23 mouse cellular contexts compared by ENCODE assay signal in the genomic region with DNA sequence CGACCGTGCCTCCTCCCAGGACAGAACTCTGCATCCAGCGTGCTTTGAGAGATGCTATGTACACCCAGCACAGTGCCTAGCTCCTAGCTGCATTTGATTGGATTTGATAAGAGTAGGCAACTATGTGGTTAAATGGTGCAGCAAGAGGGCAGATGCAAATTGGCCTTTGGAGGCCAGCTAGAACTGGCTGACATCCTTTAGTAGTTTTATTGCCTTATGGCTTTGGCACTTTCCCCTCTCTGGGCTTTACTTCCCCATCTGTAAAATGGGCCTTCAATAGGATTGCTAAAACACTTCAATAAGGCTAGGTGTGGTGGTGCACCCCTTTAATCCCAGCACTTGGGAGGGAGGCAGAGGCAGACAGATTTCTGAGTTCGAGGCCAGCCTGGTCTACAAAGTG. TPM values are rescaled to one million over a fixed set of nuclear protein-coding genes. Genes with fewer than 3 reads are reported as not detected.
DNase-seq lines count a peak whose midpoint lies in the region; ATAC-seq and TF ChIP-seq lines count a peak whose summit lies in the region.
"Had no signal": no experiment of that assay in that cellular context is flagged by ENCODE, and none has a peak within 500 bp of the region (broad histone marks: within the 10 kb centered on the region; RNA-seq: fewer than 3 reads in every experiment).

No protein-coding gene starts in this region.

- no peak overlapping the region for H3K4me3 ChIP-seq in heart, embryonic 10.5 days
- H3K4me3 ChIP-seq in midbrain, embryonic 10.5 days, result no peak overlapping the region
- no peak overlapping the region for H3K4me3 ChIP-seq in midbrain, postnatal 0 days (ENCODE audit: low read depth, low read length)
- H3K4me3 ChIP-seq in embryonic facial prominence, embryonic 12.5 days, result no peak overlapping the region
- no peak overlapping the region for H3K4me3 ChIP-seq in limb, embryonic 13.5 days
- H3K4me3 ChIP-seq: left cerebral cortex, adult 2 months; liver, embryonic 13.5 days; neural tube, embryonic 15.5 days had no signal

- no peak for DNase-seq in heart, embryonic 10.5 days (ENCODE audit: low spot score)
- DNase-seq in heart, adult 8-10 months (ENCODE audit: low spot score), result no peak
- no peak for DNase-seq in midbrain, embryonic 10.5 days (ENCODE audit: low spot score)
- DNase-seq in midbrain, postnatal 0 days (ENCODE audit: low spot score), result no peak
- DNase-seq in embryo, embryonic 9.5 days (ENCODE audit: extremely low spot score), result no peak
- DNase-seq in adrenal gland, postnatal 36 days, result no peak
- DNase-seq: adrenal gland, postnatal 25 days; cerebellum, adult 11-12 months; cerebellum, postnatal 14 days; layer of hippocampus, adult 9-11 months; liver, embryonic 13.5 days had no signal

- TF ChIP-seq CTCF in midbrain, postnatal 0 days (IDR thresholded peaks at IDR 0.05), result no peak

- 65% methylated on average over 4 of the region's 4 CpGs for WGBS in heart, embryonic 10.5 days
- WGBS in midbrain, embryonic 10.5 days, result 61% methylated on average over 4 of the region's 4 CpGs
- 61% methylated on average over 4 of the region's 4 CpGs for WGBS in midbrain, postnatal 0 days
- 60% methylated on average over 4 of the region's 4 CpGs for WGBS in embryonic facial prominence, embryonic 12.5 days
- 64% methylated on average over 4 of the region's 4 CpGs for WGBS in limb, embryonic 13.5 days

- H3K9ac ChIP-seq in midbrain, postnatal 0 days (replicated peaks; ENCODE audit: low read length, poor library complexity, severe bottlenecking), result no peak overlapping the region
- no peak overlapping the region for H3K9ac ChIP-seq in embryonic facial prominence, embryonic 12.5 days
- H3K9ac ChIP-seq in limb, embryonic 13.5 days, result no peak overlapping the region
- H3K9ac ChIP-seq: liver, embryonic 13.5 days; neural tube, embryonic 15.5 days had no signal

- H3K27ac ChIP-seq in heart, embryonic 10.5 days, result peak overlapping the region; percentile 62
- peak overlapping the region; percentile 55 for H3K27ac ChIP-seq in midbrain, embryonic 10.5 days (replicated peaks)
- H3K27ac ChIP-seq in midbrain, postnatal 0 days (ENCODE audit: low read depth, low read length), result no peak overlapping the region
- peak overlapping the region; percentile 56; the same call in 1 of the 2 replicates for H3K27ac ChIP-seq in embryonic facial prominence, embryonic 12.5 days
- peak overlapping the region; percentile 22; the same call in 1 of the 2 replicates for H3K27ac ChIP-seq in limb, embryonic 13.5 days
- H3K27ac ChIP-seq: hindbrain, postnatal 0 days; left cerebral cortex, adult 2 months; liver, embryonic 13.5 days; neural tube, embryonic 15.5 days had no signal

- no peaks in the 10 kb centered on the region for H3K36me3 ChIP-seq in heart, embryonic 10.5 days
- H3K36me3 ChIP-seq in midbrain, embryonic 10.5 days, result no peaks in the 10 kb centered on the region
- H3K36me3 ChIP-seq in midbrain, postnatal 0 days (ENCODE audit: insufficient read depth, low read length), result no peaks in the 10 kb centered on the region
- H3K36me3 ChIP-seq in embryonic facial prominence, embryonic 12.5 days, result no peaks in the 10 kb centered on the region
- H3K36me3 ChIP-seq in limb, embryonic 13.5 days, result no peaks in the 10 kb centered on the region
- H3K36me3 ChIP-seq: liver, embryonic 13.5 days; neural tube, embryonic 15.5 days had no signal

- H3K27me3 ChIP-seq in heart, embryonic 10.5 days (ENCODE audit: insufficient read depth, poor library complexity, severe bottlenecking), result no peaks in the 10 kb centered on the region
- H3K27me3 ChIP-seq in midbrain, embryonic 10.5 days (ENCODE audit: low read depth, poor library complexity, severe bottlenecking), result no peaks in the 10 kb centered on the region
- H3K27me3 ChIP-seq in midbrain, postnatal 0 days (ENCODE audit: insufficient read depth, low read length), result no peaks in the 10 kb centered on the region
- H3K27me3 ChIP-seq in embryonic facial prominence, embryonic 12.5 days, result no peaks in the 10 kb centered on the region
- no peaks in the 10 kb centered on the region for H3K27me3 ChIP-seq in limb, embryonic 13.5 days
- H3K27me3 ChIP-seq: neural tube, embryonic 15.5 days had no signal

- ATAC-seq in midbrain, postnatal 0 days (ENCODE audit: low FRiP score), result no peak
- no peak for ATAC-seq in embryonic facial prominence, embryonic 12.5 days (ENCODE audit: insufficient number of reproducible peaks, insufficient read depth, low FRiP score, low TSS enrichment)
- no peak for ATAC-seq in limb, embryonic 13.5 days (ENCODE audit: low FRiP score, low read depth)
- ATAC-seq: hindbrain, postnatal 0 days; intestine, embryonic 16.5 days had no signal

- H3K4me2 ChIP-seq in midbrain, postnatal 0 days (ENCODE audit: low read depth, low read length, poor library complexity, severe bottlenecking), result no peak overlapping the region
- H3K4me2 ChIP-seq in embryonic facial prominence, embryonic 12.5 days (replicated peaks), result no peak overlapping the region
- H3K4me2 ChIP-seq in limb, embryonic 13.5 days (replicated peaks), result no peak overlapping the region
- H3K4me2 ChIP-seq: heart, embryonic 11.5 days; liver, embryonic 13.5 days; neural tube, embryonic 15.5 days had no signal

- no peaks in the 10 kb centered on the region for H3K9me3 ChIP-seq in heart, embryonic 10.5 days
- H3K9me3 ChIP-seq in midbrain, embryonic 10.5 days (replicated peaks), result no peaks in the 10 kb centered on the region
- no peaks in the 10 kb centered on the region for H3K9me3 ChIP-seq in midbrain, postnatal 0 days (ENCODE audit: low read length)
- H3K9me3 ChIP-seq in embryonic facial prominence, embryonic 12.5 days, result no peaks in the 10 kb centered on the region
- no peaks in the 10 kb centered on the region for H3K9me3 ChIP-seq in limb, embryonic 13.5 days
- H3K9me3 ChIP-seq: liver, embryonic 13.5 days; neural tube, embryonic 15.5 days had no signal

- peaks cover 46% of the 10 kb centered on the region for H3K4me1 ChIP-seq in heart, embryonic 10.5 days
- peaks cover 43% of the 10 kb centered on the region for H3K4me1 ChIP-seq in midbrain, embryonic 10.5 days
- peaks cover 6% of the 10 kb centered on the region for H3K4me1 ChIP-seq in midbrain, postnatal 0 days (ENCODE audit: insufficient read depth, low read length)
- H3K4me1 ChIP-seq in embryonic facial prominence, embryonic 12.5 days, result peaks cover 45% of the 10 kb centered on the region
- H3K4me1 ChIP-seq in limb, embryonic 13.5 days, result peaks cover 64% of the 10 kb centered on the region

RNA-seq across cellular contexts. Expression of gene Ccr7, which starts 17.9 kb away (rescaled TPM):
- 0.25 and 0.78 TPM in 2 replicates for polyA plus RNA-seq in heart, embryonic 10.5 days (2016; fragmentation: Nextera tagmentation; extraction: Ambion mirVana)
- under 1 TPM in 3 of 4 experiments, not detected in 1; 0.14 to 0.57 (median 0.25) TPM for total RNA-seq in heart, adult 8-10 months (2022)
- polyA plus RNA-seq in midbrain, embryonic 10.5 days (2016; fragmentation: Nextera tagmentation; extraction: Ambion mirVana), result 0.14 TPM in 1 of 2 replicates, not detected in the other
- not detected in 2 replicates for total RNA-seq in midbrain, postnatal 0 days (2014; rRNA removed)
- not detected in 2 replicates for polyA plus RNA-seq in midbrain, postnatal 0 days (2015; fragmentation: Nextera tagmentation; extraction: Ambion mirVana)
- polyA plus RNA-seq in embryonic facial prominence, embryonic 12.5 days (2016; fragmentation: Nextera tagmentation; extraction: Ambion mirVana), result 0.81 TPM in 2 replicates
- 0.39 and 0.83 TPM in 2 replicates for polyA plus RNA-seq in limb, embryonic 13.5 days (2015; fragmentation: Nextera tagmentation; extraction: Ambion mirVana)
- total RNA-seq in adrenal gland, postnatal 36 days (2021), result under 1 TPM in 1 of 2 experiments, not detected in 1; 0.20 TPM
- total RNA-seq: gastrocnemius, adult 18-20 months; hindbrain, postnatal 0 days; left cerebral cortex, adult 2 months; left cerebral cortex, postnatal 36 days; megakaryocyte-erythroid progenitor cell, adult 5-6 weeks had no signal
- polyA plus RNA-seq: hindbrain, postnatal 0 days; kidney, embryonic 14.5 days; neural tube, embryonic 15.5 days had no signal

RNA-seq across cellular contexts. Expression of gene Tns4, which starts 47.9 kb away (rescaled TPM):
- 0.36 TPM in 2 replicates for polyA plus RNA-seq in heart, embryonic 10.5 days (2016; fragmentation: Nextera tagmentation; extraction: Ambion mirVana)
- under 1 TPM; 0.06 to 0.43 (median 0.16) TPM for total RNA-seq in heart, adult 8-10 months (2022)
- polyA plus RNA-seq in midbrain, embryonic 10.5 days (2016; fragmentation: Nextera tagmentation; extraction: Ambion mirVana), result 0.55 and 0.84 TPM in 2 replicates
- 0.38 TPM in 2 replicates for total RNA-seq in midbrain, postnatal 0 days (2014; rRNA removed)
- 0.17 and 0.26 TPM in 2 replicates for polyA plus RNA-seq in midbrain, postnatal 0 days (2015; fragmentation: Nextera tagmentation; extraction: Ambion mirVana)
- polyA plus RNA-seq in embryonic facial prominence, embryonic 12.5 days (2016; fragmentation: Nextera tagmentation; extraction: Ambion mirVana), result 0.24 and 0.28 TPM in 2 replicates
- polyA plus RNA-seq in limb, embryonic 13.5 days (2015; fragmentation: Nextera tagmentation; extraction: Ambion mirVana), result 0.55 and 1.2 TPM in 2 replicates
- under 1 TPM; 0.13 to 0.20 TPM for total RNA-seq in adrenal gland, postnatal 36 days (2021)
- total RNA-seq: hematopoietic stem cell, adult 5-6 weeks; megakaryocyte-erythroid progenitor cell, adult 5-6 weeks had no signal
